Mouse (Mus musculus): ENCODE results near the gene Upk2. TPM values are rescaled to one million over a fixed set of nuclear protein-coding genes. Genes with fewer than 3 reads are reported as not detected.

Gene Upk2
- 31.1 and 39.0 TPM in 2 replicates for polyA plus RNA-seq (2015; fragmentation: Nextera tagmentation; extraction: Ambion mirVana)

DNA sequence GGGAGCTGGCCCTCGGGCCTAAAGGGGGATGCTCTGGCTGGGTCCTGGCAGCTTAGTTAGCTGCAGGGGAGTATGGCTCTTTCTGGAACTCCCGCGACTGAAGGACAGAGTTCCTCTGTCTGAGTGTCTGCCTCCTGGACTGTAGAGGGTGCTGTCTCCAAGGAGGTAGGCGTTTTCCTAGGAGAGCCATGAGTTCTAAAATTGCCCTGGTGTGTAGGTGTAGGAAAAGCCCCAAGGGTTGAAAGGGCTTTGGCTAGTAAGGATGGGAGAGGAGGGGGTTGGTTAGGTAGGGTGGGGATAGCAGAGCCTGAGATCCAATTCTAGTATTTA, at the start of gene Upk2:
Gene Upk2 (minus strand): TSS at position 86 of the 330 bp plus-strand sequence.
- Histone ChIP-seq H3K4me3 (replicated peaks; ENCODE audit: low read length) (peak within 1 kb of the TSS; percentile 10; the same call in 1 of the 2 replicates), H3K9me3 (replicated peaks; ENCODE audit: control insufficient read depth, low read length) (no peaks in the 10 kb centered on the region), H3K36me3 (ENCODE audit: control insufficient read depth, insufficient read depth, low read length) (no peaks in the 10 kb centered on the region), H3K9ac (ENCODE audit: low read length) (peak within 1 kb of the TSS; percentile 35; the same call in 1 of the 2 replicates), H3K4me1 (ENCODE audit: control insufficient read depth, insufficient read depth, low read length) (peaks cover 4% of the 10 kb centered on the region), H3K27me3 (ENCODE audit: control insufficient read depth, insufficient read depth, low read length) (no peaks in the 10 kb centered on the region), H3K27ac (ENCODE audit: low read length) (peak within 1 kb of the TSS; percentile 58), H3K4me2 (ENCODE audit: low read depth, low read length) (peak within 1 kb of the TSS; percentile 33; the same call in 1 of the 2 replicates)
- ATAC-seq (ENCODE audit: insufficient read depth, low FRiP score): 0 out of 2 replicates have a peak, but pooled peaks have one; percentile 14
- WGBS: 38% methylated on average over 4 of the region's 4 CpGs

DNA sequence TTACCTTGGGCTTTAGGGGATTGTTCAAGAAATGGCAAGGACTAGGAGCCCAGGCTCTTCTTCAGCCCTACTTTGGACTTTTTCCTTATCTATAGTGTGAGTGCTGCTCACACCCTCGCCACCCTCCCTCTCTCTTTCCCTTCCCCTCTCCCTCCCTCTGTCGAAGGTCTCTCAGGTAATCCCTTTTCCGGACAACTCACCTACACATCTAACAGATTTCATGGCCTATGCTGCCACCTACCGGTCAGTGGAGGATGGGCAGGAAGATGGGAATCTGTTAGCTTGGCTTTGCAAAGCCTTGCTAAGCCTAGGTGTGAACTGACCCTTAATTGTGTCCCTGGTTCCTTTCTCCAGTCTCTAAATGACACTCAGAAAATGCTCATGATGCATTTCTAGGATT, 47.2 kb upstream of the Upk2 start:
- H3K4me3 ChIP-seq (replicated peaks; ENCODE audit: low read length): no peak overlapping the region

DNA sequence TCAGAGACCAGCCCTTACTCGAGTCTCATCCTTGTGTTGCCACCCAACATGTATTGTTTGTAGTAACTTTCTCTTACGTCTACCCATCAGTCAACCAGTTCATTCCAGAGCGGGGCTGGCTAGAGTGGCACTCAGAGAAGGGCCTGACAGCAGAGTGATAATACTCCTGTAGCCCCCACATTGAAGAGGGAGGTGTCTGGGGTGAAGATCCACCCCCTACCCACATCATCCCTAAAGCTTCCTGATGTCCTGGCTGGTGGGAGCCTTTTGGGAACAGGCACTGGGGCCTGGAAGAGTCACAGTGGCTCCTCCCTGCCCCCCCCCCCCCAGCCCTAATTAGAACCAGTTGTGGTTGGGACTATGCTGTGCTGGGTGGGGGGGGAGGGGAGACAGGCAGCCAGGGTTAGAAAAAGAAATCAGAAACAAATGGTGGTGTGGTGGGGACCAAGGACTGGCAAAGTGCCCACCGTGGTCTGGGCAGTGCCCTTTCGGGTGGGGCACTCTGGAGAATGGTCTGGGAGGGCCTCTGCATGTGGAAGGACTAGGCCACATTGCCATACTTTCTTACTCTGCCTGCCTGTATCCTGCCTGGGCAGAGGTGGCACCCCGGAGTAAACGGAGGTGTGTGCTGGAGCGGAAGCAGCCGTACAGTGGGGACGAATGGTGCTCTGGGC, 46.6 kb upstream of the Upk2 start:
- peaks cover 8% of the 10 kb centered on the region; the same call in 1 of the 2 replicates for H3K36me3 ChIP-seq (ENCODE audit: control insufficient read depth, insufficient read depth, low read length)
- peak overlapping the region; percentile 98; the same call in 1 of the 2 replicates for H3K27ac ChIP-seq (ENCODE audit: low read length)
- no peaks in the 10 kb centered on the region for H3K27me3 ChIP-seq (ENCODE audit: control insufficient read depth, insufficient read depth, low read length)
- H3K9ac ChIP-seq (ENCODE audit: low read length): no peak overlapping the region
- peak overlapping the region; percentile 7; the same call in 1 of the 2 replicates for H3K4me2 ChIP-seq (ENCODE audit: low read depth, low read length)
- 51% methylated on average over 10 of the region's 10 CpGs for WGBS
- no peak overlapping the region for H3K4me3 ChIP-seq (replicated peaks; ENCODE audit: low read length)
- H3K4me1 ChIP-seq (ENCODE audit: control insufficient read depth, insufficient read depth, low read length): peaks cover 53% of the 10 kb centered on the region
- ATAC-seq (ENCODE audit: insufficient read depth, low FRiP score): no peak
- H3K9me3 ChIP-seq (replicated peaks; ENCODE audit: control insufficient read depth, low read length): no peaks in the 10 kb centered on the region

More for the DNA sequence above, 47.2 kb upstream of the Upk2 start:
- H3K4me1 ChIP-seq (ENCODE audit: control insufficient read depth, insufficient read depth, low read length): peaks cover 47% of the 10 kb centered on the region
- no peak overlapping the region for H3K9ac ChIP-seq (ENCODE audit: low read length)
- H3K9me3 ChIP-seq (replicated peaks; ENCODE audit: control insufficient read depth, low read length): no peaks in the 10 kb centered on the region
- peaks cover 12% of the 10 kb centered on the region for H3K36me3 ChIP-seq (ENCODE audit: control insufficient read depth, insufficient read depth, low read length)
- H3K4me2 ChIP-seq (ENCODE audit: low read depth, low read length): peak overlapping the region; percentile 7; the same call in 1 of the 2 replicates
- ATAC-seq (ENCODE audit: insufficient read depth, low FRiP score): no peak
- 1% methylated on average over 4 of the region's 4 CpGs for whole genome bisulfite sequencing
- no peaks in the 10 kb centered on the region for H3K27me3 ChIP-seq (ENCODE audit: control insufficient read depth, insufficient read depth, low read length)
- peak overlapping the region; percentile 55; the same call in 1 of the 2 replicates for H3K27ac ChIP-seq (ENCODE audit: low read length)

DNA sequence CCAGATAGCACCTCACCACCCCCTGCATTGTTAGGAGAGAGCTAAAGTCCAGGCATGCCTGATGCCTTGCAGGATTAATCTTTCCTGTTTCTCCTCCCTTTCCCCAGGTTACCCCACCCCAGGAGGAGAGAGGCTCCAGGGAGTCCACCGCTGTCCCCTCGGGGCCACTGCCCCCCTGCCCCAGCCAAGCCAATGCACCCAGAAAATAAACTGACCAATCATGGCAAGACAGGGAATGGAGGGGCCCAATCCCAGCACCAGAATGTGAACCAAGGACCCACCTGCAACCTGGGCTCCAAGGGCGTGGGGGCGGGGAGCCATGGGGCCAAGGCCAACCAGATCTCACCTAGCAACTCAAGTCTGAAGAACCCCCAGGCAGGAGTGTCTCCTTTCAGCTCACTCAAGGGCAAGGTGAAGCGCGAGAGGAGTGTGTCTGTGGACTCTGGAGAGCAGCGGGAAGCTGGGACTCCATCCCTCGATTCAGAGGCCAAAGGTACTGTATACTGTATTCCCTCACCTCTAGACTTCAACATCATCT, 45.9 kb upstream of the Upk2 start:
- Histone ChIP-seq H3K4me3 (replicated peaks; ENCODE audit: low read length) (no peak overlapping the region), H3K36me3 (ENCODE audit: control insufficient read depth, insufficient read depth, low read length) (peaks cover 2% of the 10 kb centered on the region; the same call in 1 of the 2 replicates), H3K4me1 (ENCODE audit: control insufficient read depth, insufficient read depth, low read length) (peaks cover 59% of the 10 kb centered on the region), H3K9ac (ENCODE audit: low read length) (peak overlapping the region; percentile 76; the same call in 1 of the 2 replicates), H3K27ac (ENCODE audit: low read length) (peak overlapping the region; percentile 98), H3K9me3 (replicated peaks; ENCODE audit: control insufficient read depth, low read length) (no peaks in the 10 kb centered on the region), H3K4me2 (ENCODE audit: low read depth, low read length) (0 out of 2 replicates have a peak overlapping the region, but pooled peaks have one; percentile 92), H3K27me3 (ENCODE audit: control insufficient read depth, insufficient read depth, low read length) (no peaks in the 10 kb centered on the region)
- WGBS: 42% methylated on average over 8 of the region's 8 CpGs
- ATAC-seq (ENCODE audit: insufficient read depth, low FRiP score): no peak

DNA sequence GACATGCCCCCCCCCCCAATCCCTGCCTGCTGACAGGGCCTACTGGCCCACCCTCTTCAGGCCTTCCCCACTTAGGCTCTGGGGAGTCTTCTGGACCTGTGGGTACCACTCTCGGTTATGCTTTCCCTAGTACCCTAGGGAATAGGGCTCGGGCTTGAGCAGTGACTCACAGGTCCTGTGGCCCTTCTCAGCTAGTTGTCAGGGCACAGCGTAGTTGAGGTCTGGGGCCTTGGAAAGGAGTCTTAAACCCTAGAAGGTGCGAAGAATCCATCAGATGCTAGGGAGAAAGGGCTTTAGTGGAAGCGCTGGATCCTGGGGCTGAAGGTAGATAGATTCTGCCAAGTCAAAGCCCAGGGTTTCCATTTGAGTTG, 45.4 kb upstream of the Upk2 start:
- no peaks in the 10 kb centered on the region for H3K27me3 ChIP-seq (ENCODE audit: control insufficient read depth, insufficient read depth, low read length)
- peak overlapping the region; percentile 92 for H3K4me2 ChIP-seq (ENCODE audit: low read depth, low read length)
- 28% methylated on average over 5 of the region's 5 CpGs for WGBS
- no peaks in the 10 kb centered on the region for H3K36me3 ChIP-seq (ENCODE audit: control insufficient read depth, insufficient read depth, low read length)
- H3K4me1 ChIP-seq (ENCODE audit: control insufficient read depth, insufficient read depth, low read length): peaks cover 64% of the 10 kb centered on the region
- ATAC-seq (ENCODE audit: insufficient read depth, low FRiP score): no peak
- H3K9ac ChIP-seq (ENCODE audit: low read length): peak overlapping the region; percentile 76
- no peaks in the 10 kb centered on the region for H3K9me3 ChIP-seq (replicated peaks; ENCODE audit: control insufficient read depth, low read length)
- H3K27ac ChIP-seq (ENCODE audit: low read length): peak overlapping the region; percentile 98
- H3K4me3 ChIP-seq (replicated peaks; ENCODE audit: low read length): peak overlapping the region; percentile 52

DNA sequence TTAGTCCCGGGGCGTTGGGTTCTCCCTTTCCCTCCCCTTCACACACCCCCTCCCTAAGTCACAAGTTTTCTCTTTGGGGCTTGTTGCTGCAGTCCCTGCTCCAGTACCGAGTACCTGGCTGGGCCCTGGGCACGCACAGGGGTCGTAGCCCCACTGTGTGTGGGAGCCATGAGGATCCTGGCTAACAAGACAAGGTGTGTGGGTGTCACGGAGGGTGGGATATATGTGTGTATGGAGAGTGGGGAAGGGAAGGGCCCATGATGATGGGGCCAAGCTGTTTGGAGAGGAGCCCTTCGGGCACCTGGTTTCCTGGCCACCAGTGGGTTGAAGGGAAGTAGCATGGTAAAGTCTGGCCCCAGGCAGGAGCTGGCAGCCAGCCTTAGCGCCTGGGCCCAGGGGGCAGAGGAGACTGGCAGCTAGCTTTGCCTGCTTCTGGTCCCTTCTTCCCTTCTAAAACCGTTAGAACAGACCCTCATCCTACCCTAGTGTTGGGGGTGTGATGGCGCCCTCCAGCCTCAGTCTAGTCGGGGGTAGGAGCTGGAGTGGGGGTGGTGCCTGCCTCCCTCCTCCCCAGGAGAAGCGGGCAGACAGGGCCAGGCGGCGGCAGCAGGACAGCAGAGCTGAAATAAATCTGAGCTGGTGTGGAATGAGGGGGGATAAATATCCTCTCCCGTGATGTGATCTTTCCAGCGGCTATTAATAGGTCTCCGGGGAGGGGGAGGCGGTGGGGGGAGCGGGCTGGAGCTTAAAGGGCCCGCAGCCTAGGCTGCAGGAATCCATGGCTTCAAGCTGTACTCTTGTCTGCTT, 44.8 kb upstream of the Upk2 start:
- peak; percentile 34; the same call in 1 of the 2 replicates for ATAC-seq (ENCODE audit: insufficient read depth, low FRiP score)
- Histone ChIP-seq H3K27ac (ENCODE audit: low read length) (peak overlapping the region; percentile 98), H3K27me3 (ENCODE audit: control insufficient read depth, insufficient read depth, low read length) (no peaks in the 10 kb centered on the region), H3K4me2 (ENCODE audit: low read depth, low read length) (peak overlapping the region; percentile 92), H3K9ac (ENCODE audit: low read length) (peak overlapping the region; percentile 76), H3K4me3 (replicated peaks; ENCODE audit: low read length) (peak overlapping the region; percentile 52), H3K4me1 (ENCODE audit: control insufficient read depth, insufficient read depth, low read length) (peaks cover 70% of the 10 kb centered on the region), H3K36me3 (ENCODE audit: control insufficient read depth, insufficient read depth, low read length) (no peaks in the 10 kb centered on the region), H3K9me3 (replicated peaks; ENCODE audit: control insufficient read depth, low read length) (no peaks in the 10 kb centered on the region)
- 12% methylated on average over 20 of the region's 20 CpGs for WGBS

DNA sequence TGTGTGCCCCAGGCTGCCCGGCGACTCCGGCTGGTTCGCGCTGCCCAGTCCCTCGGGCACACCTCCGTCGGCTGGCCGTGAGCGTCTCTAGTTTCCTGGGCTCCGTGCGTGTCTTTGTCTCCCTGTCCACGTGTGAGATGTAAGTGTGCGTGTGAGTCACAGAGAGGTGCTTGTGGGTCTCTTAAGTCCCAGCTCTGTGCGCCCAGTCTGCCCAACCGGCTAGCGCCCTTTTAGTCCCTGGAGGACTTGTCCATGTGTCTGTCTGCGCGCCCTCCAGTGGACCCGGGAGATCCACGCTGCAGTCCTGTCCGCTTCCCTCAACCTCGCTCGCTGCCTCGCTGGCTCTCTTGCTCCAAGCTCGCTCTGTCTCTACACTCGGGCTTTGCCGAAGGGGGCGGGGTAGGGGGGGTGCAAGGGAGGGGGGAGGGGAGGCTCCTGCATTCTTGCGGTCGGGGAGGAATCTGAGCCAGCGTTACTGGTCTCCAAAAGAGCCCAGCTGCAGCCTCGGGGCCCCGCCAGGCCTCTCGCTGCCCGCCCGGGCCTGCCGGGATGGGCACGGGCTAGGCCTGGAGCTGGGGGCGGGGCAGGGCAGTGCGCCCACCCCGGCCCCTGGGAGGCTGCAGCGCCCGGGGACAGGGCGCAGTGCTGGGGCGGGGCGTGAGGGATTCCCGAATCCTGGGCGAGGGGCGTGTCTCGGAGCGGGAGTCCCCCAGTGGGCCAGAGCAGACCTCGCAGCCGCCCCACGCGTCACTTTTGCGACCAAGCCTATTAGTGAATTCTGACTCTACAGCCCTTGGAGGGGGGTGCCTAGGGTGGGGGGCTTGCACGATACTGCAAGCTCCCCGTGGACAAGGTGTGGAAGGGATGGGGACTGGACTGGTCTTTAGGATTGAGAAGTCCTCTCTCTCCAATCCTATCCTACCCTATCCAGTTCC, 43.9 kb upstream of the Upk2 start:
- Histone ChIP-seq H3K27ac (ENCODE audit: low read length) (peak overlapping the region; percentile 98), H3K4me3 (replicated peaks; ENCODE audit: low read length) (peak overlapping the region; percentile 52), H3K4me1 (ENCODE audit: control insufficient read depth, insufficient read depth, low read length) (peaks cover 79% of the 10 kb centered on the region), H3K4me2 (ENCODE audit: low read depth, low read length) (peak overlapping the region; percentile 92), H3K36me3 (ENCODE audit: control insufficient read depth, insufficient read depth, low read length) (no peaks in the 10 kb centered on the region), H3K9ac (ENCODE audit: low read length) (peak overlapping the region; percentile 76), H3K27me3 (ENCODE audit: control insufficient read depth, insufficient read depth, low read length) (no peaks in the 10 kb centered on the region), H3K9me3 (replicated peaks; ENCODE audit: control insufficient read depth, low read length) (no peaks in the 10 kb centered on the region)
- peak; percentile 81 for ATAC-seq (ENCODE audit: insufficient read depth, low FRiP score)
- WGBS: 1% methylated on average over 56 of the region's 59 CpGs

DNA sequence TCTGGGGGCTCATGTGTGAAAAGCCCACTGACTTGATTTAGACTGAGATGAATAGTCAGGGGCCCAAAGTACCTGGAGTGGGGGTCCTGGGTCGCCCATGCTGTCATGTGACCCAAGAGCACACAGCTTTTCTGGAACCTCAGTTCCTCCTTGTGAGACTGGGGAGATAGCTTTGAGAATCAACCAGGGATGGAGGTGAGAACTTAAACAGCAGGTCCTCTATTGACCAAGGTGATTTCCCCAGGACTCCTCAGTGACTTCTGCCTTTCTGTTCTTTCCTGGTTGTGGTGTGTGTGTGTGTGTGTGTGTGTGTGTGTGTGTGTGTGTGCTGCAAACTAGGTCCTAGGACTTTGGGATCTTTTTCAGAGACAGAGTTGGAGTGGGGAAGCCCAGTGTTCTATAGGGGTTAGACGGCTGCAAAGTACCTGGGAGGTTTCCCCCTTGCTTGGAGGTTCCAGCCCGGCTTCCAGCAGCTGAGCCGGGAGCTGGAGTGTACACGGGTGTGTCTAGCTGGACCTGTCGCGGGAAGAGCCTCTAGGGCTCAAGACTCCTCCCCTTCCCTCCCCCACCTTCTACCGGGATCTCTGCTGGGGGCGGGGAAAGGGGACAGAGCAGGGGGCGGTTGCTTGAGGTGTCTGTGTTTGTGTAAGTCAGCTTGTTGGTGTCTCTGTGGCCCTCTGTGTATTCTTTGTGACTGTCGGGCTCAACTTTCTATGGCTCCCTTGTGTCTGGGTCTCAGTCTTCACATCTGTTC, 43.0 kb upstream of the Upk2 start:
- Histone ChIP-seq H3K27ac (ENCODE audit: low read length) (peak overlapping the region; percentile 98), H3K9ac (ENCODE audit: low read length) (peak overlapping the region; percentile 76), H3K4me3 (replicated peaks; ENCODE audit: low read length) (peak overlapping the region; percentile 52), H3K4me2 (ENCODE audit: low read depth, low read length) (peak overlapping the region; percentile 92), H3K9me3 (replicated peaks; ENCODE audit: control insufficient read depth, low read length) (no peaks in the 10 kb centered on the region), H3K36me3 (ENCODE audit: control insufficient read depth, insufficient read depth, low read length) (no peaks in the 10 kb centered on the region), H3K27me3 (ENCODE audit: control insufficient read depth, insufficient read depth, low read length) (no peaks in the 10 kb centered on the region), H3K4me1 (ENCODE audit: control insufficient read depth, insufficient read depth, low read length) (peaks cover 88% of the 10 kb centered on the region)
- peak; percentile 31; the same call in 1 of the 2 replicates for ATAC-seq (ENCODE audit: insufficient read depth, low FRiP score)
- 2% methylated on average over 11 of the region's 11 CpGs for WGBS
